Mouse (Mus musculus): ENCODE data around the gene Col4a3bp.

The Col4a3bp gene

GRCm38 (mm10) chr13:96542081-96542889, at the start of gene Col4a3bp, which contains the start of gene Polk:
Col4a3bp (plus strand) TSS chr13:96542618.
Polk (minus strand) TSS chr13:96542579.
- DNase-seq = peak; percentile 96 to 98

GRCm38 (mm10) chr13:96496630-96497029, 45.8 kb upstream of the Col4a3bp start:
- DNase-seq = no peak

DNA sequence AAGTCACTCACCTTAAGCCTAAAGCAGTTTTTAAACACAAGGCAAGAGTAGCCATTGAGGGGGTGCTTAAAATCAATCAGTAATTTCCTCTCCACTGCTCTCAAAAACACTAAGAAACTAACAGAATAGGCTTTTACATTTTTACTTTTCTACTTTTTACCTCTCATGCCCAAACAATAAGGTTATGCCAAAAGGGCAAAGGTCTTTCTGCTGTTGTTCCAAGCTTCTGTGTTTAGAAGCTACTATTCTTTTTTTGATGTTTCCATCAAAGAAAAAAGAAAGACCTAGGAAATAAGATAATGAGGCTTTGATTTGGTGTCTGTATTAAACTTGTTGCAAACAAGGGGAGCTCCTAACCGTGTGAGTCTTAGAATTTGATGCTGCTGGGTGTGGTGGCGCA, 42.5 kb upstream of the Col4a3bp start:
- no peak for DNase-seq

DNA sequence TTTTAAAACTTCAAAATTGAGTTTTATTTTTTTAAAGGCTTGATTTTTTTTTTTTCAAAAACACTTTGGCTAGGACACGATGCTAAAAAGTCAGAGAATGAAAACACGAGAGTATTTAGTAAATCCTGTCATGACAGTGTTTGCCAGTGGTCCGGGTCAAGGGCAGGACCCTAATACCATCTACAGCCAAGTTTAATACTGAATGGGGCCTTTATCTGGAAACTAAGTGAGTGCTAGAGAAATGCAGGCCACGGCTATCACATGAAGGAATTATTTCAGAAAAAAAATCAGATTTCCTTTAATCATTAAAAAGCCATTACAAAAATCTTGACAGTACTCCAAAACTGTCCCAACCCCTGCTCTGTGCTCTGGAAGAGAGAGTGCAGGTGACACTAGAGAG, 36.8 kb upstream of the Col4a3bp start:
- no peak for DNase-seq

DNA sequence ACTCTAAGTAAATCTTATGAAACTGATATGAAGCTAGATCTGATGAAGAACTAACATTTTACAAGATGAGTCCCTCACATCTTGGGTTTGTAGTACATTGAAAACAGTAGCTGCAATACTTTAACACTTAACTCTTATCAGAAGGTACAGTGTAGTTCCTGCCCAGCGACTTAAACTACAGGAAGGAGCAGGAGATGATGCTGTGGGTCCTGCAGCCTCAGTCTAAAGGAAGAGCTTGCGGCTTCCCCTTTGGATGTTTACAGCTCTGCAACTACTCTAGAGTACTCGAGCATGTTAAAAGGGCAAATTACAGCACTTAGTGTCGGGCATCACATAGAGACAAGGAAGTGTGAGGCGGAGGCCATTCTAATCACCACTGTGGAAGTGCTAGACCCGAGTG, 36.1 kb upstream of the Col4a3bp start:
- no peak for DNase-seq

DNA sequence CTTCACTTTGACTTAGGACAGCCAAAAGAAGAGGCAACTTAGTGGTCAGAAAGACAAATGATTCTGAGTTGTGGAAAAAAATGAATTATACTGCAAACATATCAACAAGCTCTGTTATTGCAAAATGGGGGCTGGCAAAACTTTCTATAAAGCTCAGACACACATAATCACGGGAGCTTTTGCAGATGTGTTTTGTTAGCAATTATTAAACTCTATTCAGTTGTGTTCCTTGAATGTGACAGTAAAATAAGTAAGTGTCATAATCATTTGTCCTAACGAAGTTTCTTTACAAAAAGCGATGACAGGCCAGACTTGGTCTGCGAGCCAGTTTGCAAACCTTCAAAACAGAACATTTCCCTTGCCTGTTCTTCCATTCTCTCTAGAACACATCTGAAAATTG, 34.9 kb upstream of the Col4a3bp start:
- no peak for DNase-seq

GRCm38 (mm10) chr13:96510635-96511034, 31.8 kb upstream of the Col4a3bp start:
- no peak for DNase-seq

DNA sequence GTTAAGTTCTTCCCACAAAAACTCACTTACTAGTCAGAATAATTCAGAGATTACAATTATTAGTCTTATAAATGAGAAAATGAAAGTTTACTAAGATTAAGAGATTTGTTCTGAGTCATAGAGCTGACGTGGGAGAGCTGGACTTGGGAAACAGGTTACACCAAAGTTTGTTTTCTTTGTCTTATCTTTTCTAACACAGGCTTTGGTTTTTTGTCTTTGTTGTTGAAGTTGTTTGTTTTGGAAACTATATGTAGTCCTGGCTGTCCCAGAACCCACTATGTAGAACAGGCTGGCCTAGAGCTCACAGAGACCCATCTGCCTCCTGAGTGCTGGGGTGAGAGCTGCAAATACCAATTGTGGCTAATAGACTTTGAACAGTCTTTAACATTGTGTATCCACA, 31.2 kb upstream of the Col4a3bp start:
- DNase-seq = no peak

GRCm38 (mm10) chr13:96511893-96512292, 30.5 kb upstream of the Col4a3bp start:
- no peak for DNase-seq

DNA sequence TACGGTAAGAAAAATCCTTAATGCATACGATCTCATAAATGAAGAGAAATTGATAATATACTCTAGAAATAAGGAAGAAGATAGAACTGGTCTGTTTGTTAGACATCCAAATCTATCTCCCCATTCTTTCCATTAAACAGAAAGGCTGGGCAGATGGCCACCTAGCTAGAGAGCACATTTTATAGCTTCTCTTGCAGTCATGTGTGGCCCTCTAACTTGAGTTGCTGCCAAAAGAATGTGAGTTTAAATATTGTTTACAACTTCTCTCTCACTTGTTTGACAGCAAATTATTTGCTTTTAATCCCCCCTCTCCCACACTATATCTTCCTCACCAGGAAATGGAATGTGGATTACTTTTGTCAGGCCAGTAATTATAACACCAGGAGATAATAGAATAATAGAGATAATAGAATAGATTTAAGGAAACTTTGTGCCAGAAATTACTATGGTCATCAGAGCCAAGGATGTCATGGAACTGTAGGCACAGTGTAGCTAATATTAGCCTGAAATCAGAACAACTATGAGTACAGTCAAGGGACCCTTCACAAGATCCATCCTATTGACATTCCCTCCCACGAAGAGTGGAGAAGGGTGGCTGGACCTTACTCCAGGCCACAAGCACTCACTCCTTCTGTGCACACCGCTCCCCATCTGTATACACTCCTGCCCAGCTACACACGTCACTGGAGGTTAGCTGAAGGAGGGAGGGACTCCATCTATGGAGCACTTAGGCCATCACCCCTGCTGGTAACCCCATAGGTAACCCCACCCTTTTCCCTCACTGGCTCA, 28.1 kb upstream of the Col4a3bp start:
- DNase-seq = no peak

DNA sequence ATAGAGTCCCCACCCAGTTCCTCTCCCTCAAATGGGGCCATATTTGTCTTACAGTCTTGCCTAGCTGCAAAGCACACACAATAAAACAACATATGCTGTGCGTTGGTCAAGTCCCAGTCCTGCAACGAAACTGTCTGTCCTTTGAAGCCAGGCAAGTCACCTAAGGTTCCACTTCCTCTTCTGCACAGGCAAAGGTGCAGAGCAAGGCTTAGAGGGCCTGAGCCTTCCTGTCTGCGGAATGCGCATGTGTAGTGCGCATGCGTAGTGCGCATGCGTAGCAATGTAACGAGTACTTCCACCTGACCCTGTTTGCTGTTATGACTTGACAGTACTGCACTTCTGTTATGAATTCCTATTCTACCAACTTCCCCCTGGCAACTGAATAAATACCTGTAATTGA, 26.2 kb upstream of the Col4a3bp start:
- DNase-seq = no peak

DNA sequence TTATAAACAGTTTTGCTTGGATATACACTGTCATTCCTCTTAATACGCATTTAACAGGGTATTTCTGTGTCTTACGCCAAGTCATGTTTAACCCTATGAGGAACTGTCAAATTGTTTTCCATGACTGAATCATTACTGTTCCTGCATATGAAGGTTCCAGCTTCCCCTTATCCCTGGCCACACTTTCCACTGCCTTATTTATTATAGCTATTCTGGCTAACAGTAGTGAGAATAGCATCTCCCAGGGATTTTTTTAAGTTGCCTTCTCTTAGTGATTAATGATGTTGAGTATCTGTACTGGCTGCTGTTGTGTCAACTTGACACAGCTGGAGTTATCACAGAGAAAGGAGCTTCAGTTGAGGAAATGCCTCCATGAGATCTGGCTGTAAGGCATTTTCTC, 25.1 kb upstream of the Col4a3bp start:
- no peak for DNase-seq

DNA sequence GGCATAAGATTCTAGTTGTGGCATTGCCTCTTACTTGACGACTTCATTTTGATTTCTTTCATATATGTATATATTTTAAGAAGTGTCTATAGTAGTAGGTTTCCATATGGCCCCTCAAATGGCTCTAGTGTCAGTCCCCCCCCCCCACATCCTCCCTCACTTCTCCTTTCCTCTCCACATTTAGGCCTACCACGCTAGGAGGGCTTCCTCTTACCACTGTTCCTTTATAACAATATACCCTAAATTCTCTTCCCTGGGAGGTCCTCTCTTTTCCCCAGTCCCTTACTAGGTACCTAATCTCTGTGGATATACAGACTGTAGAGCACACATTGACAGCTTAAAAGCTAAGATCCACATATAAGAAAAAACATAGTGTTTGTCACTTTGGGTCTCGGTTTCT, 21.1 kb upstream of the Col4a3bp start:
- no peak for DNase-seq

GRCm38 (mm10) chr13:96527022-96527421, 15.4 kb upstream of the Col4a3bp start:
- no peak for DNase-seq

GRCm38 (mm10) chr13:96527856-96528255, 14.6 kb upstream of the Col4a3bp start:
- no peak for DNase-seq

DNA sequence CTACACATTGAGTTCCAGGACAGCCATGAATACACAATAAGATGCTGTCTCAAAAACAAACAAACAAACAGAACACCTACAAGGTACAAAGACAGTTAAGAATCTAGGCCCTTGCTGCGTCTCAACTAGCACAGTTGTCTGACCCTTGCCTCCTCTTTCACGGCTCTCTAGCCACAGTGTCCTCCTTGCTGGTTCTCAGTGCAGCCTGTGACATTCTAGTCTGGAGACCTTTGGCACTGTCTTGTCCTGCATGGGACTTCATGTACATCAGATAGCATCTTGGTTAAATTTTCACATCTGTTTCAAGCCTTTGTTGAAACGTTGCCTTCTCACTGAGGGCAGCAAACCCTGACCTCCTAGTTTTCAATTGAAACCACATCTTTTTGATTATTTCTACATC, 13.6 kb upstream of the Col4a3bp start:
- DNase-seq = peak; percentile 10 to 61

DNA sequence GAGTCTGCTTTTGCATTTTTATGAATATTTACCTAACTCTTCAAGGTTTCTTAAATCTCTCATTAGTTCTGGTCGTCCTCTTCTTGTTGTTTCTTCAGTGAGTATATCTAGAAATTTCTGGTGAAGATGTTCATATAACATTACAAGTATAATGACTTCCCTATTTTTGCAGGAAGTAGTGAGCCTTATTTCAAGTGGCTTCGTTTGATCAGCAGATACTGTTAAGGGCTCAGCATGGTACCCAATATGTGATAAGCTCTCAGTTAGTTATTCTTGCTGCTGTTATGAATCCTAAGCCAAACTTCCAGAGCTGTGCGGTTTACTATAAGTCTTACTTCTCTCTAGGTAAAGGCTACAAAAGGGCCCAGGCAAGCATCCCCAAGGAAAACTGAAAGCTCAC, 12.9 kb upstream of the Col4a3bp start:
- DNase-seq = no peak

- DNase-seq = no peak
Measured at GRCm38 (mm10) chr13:96530064-96530463, 12.4 kb upstream of the Col4a3bp start.

GRCm38 (mm10) chr13:96532176-96532575, 10.2 kb upstream of the Col4a3bp start:
- DNase-seq = peak; percentile 19 to 50

GRCm38 (mm10) chr13:96533742-96534141, 8.7 kb upstream of the Col4a3bp start:
- no peak for DNase-seq

DNA sequence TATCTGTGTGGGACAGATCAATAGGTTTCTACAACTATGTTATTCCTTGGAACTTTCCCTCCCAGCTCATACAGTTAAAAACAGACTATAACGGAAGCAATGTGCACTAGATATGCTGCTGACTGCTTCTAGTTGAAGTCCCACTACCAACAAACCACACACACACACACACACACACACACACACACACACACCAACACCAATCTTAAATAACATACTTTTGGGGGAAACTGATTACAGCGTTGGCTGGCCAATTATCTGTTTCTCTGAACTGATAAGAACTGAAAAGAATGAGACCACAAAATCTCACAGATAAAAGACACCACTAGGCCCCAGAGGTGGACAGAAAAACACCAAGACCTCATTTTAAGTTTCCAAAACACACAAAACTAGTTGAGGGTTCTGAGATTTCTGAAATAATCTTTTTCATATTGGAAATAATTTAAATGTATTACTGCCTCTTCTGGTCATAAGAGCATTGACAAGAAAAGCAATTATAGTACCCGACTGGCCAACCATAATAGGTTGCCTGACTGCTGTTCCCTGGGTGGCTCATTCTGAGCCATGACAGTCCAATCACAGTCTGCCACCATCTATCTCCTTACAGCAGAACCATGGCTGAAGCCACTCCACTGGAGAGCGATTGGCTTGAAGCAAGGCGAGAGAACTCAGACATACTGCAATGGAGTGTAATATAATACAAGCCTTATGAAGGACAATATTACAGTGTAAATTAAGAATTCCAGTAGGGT, 5.4 kb upstream of the Col4a3bp start:
- DNase-seq = no peak

- no peak for DNase-seq
Measured at GRCm38 (mm10) chr13:96538103-96538502, 4.3 kb upstream of the Col4a3bp start.

DNA sequence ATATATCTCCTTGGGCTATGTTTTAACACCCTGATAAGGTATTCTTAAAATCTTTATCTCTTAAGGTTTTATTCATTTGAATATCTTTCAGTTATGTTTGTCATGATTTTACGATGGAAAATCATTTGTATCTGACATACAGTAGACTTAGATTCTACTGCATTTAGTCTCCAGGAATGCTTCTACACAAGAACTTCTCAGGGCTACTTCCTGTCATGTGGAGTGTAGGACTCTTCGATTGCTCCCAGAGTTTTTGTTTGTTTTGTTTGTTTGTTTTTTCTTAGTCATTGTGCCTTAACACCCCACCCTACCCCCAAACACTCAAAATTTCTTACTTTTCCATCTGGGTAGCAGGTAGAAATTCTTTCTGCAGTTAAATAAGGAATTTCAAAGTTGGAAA, 1.0 kb upstream of the Col4a3bp start:
- DNase-seq = no peak
